Mouse (Mus musculus) lung, embryonic 16.5 days (tissue): ENCODE results near the gene Tec. TPM values are rescaled to one million over a fixed set of nuclear protein-coding genes. Genes with fewer than 3 reads are reported as not detected.

Source experiments
- ATAC-seq: fragments of 200-750 bp; cut with Nextera tagmentation; 2 replicates; pipeline ENCODE4 v1.8.0; 2017; ENCODE audit warnings: low read depth, mild to moderate bottlenecking, moderate library complexity
- H3K27ac ChIP-seq: fragments of 300-500 bp; sonication (generic); 2 replicates; pipeline ENCODE4 v1.5.1; 2014; ENCODE audit warnings: mild to moderate bottlenecking, control low read depth, low read length
- H3K27me3 ChIP-seq: fragments of 300-500 bp; sonication (generic); 2 replicates; pipeline ENCODE4 v1.6.1; 2014; ENCODE audit warnings: low read depth, low read length, mixed read lengths; ENCODE audit not compliant: control insufficient read depth, insufficient read depth
- H3K36me3 ChIP-seq: fragments of 300-500 bp; sonication (generic); 2 replicates; pipeline ENCODE4 v1.6.1; 2014; ENCODE audit warnings: low read length; ENCODE audit not compliant: control insufficient read depth, insufficient read depth
- H3K4me1 ChIP-seq: fragments of 300-500 bp; sonication (generic); replicated peaks from 2 replicates; pipeline ENCODE4 v1.6.1; 2014; ENCODE audit warnings: low read length, mixed read lengths; ENCODE audit not compliant: control insufficient read depth, insufficient read depth
- H3K4me2 ChIP-seq: fragments of 300-500 bp; sonication (generic); 2 replicates; pipeline ENCODE4 v1.6.1; 2014; ENCODE audit warnings: low read depth, low read length, control low read depth
- H3K4me3 ChIP-seq: fragments of 300-500 bp; sonication (generic); 2 replicates; pipeline ENCODE4 v1.5.1; 2014; ENCODE audit warnings: mild to moderate bottlenecking, low read length, control low read depth
- H3K9ac ChIP-seq: fragments of 300-500 bp; sonication (generic); 2 replicates; pipeline ENCODE4 v1.6.1; 2014; ENCODE audit warnings: low read length, control low read depth
- H3K9me3 ChIP-seq: fragments of 300-500 bp; sonication (generic); 2 replicates; pipeline ENCODE4 v1.6.1; 2016; ENCODE audit warnings: low read length; ENCODE audit not compliant: control insufficient read depth
- WGBS: fragments of 180-500 bp; shearing (Covaris S2); extraction: QIAGEN DNeasy Blood & Tissue Kit; methylation state at CpG from one replicate; pipeline ENCODE4 v1.1.7; 2014; 5-methylcytosine and 5-hydroxymethylcytosine counted together
- polyA plus RNA-seq: library from polyadenylated mRNA; unstranded; fragments of >200 nt; fragmentation: Nextera tagmentation; extraction: Ambion mirVana; gene quantifications from 2 replicates; pipeline ENCODE4 v1.2.1, GENCODE M21; 2015

Gene Tec
- polyA plus RNA-seq, 1 experiment from 2014 or later, result 4.0 TPM

DNA sequence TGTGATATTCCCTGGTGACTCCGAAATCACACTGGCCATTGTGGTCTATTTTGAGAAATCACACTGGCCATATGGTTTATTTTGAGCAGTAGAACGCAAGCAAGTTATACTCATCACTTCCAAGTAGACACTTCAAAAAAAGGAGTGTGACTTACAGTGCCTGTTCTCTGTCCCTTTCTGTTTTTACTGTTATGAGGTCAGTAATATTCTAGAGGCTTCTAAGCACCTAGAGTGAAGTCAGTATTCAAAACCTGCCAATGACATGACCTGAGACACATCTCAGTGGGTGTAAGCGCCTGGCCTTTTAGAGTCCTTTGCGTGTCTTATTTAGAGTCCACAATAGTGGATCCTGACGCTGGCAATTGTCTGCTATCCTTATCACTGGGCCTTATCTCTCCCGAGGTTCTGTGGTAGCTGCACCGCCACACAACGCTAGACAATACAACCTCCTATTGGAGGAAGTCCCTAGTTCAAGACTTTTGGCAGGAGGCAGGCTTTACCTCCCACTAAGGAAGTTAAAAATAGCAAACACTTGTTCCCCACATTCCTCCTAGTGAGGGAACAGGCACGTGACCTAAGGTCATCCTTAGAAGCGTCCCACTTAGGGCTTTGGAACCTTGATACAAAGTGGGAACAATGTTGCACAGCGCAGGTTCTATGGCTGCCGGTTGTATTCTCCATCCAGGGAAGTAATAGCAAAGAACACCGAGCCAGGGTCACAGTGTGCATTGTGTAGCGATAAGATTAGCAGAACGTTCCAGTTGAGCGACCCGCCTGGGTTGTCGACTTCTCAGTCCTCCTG lies 28.4 kb upstream of the Tec start:
- H3K27ac ChIP-seq, result no peak overlapping the region
- 0 out of 2 replicates have a peak, but pooled peaks cover 7% of the 10 kb centered on the region for H3K4me1 ChIP-seq
- H3K27me3 ChIP-seq, result no peaks in the 10 kb centered on the region
- H3K4me2 ChIP-seq, result no peak overlapping the region
- no peak overlapping the region for H3K4me3 ChIP-seq
- WGBS, result 55% methylated on average over 18 of the region's 18 CpGs
- ATAC-seq, result 0 out of 2 replicates have a peak, but pooled peaks have one; percentile 15
- no peaks in the 10 kb centered on the region for H3K36me3 ChIP-seq
- H3K9me3 ChIP-seq, result no peaks in the 10 kb centered on the region
- H3K9ac ChIP-seq, result no peak overlapping the region

DNA sequence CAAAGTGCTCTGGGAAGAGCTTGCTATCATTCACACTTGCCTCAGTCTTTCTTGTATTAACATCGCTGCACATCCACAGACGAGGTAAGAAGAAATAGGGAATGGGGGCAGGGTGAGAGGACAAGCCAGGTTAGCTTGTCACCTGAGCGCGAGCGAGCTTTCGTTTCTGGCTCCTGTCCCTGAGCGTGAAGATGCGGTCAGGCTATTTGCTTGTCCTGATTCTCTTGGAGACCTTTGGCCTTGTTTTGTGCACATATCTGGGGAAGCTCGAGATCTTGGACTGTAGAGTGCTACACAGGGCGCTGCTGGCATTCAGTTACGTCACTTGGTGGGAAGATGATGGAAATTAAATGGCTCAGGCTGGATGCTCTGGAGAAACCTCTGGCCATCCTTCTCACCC lies 27.0 kb upstream of the Tec start:
- Histone ChIP-seq H3K4me2 (no peak overlapping the region), H3K9me3 (no peaks in the 10 kb centered on the region), H3K9ac (no peak overlapping the region), H3K36me3 (no peaks in the 10 kb centered on the region), H3K4me1 (0 out of 2 replicates have a peak, but pooled peaks cover 7% of the 10 kb centered on the region), H3K27me3 (no peaks in the 10 kb centered on the region), H3K4me3 (no peak overlapping the region), H3K27ac (no peak overlapping the region)
- whole genome bisulfite sequencing, result 83% methylated on average over 11 of the region's 11 CpGs
- no peak for ATAC-seq

DNA sequence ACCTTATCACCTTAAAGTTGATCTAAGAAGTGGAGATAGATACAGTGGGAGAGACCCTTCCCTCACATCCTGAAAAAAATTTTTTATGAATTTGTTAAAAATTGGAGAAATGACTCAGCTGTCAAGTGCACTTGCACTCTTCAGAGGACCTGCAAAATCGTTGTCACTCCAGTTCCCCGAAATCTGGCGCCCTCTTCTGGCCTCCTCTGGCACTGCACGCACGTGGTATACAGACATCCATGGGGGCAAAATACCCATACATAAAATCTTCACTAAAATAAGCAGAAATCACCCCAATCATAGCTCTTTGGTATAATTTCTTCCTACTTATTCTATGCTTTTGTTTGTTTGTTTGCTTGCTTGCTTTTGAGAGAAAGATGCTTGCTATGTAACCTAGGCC lies 25.7 kb upstream of the Tec start:
- Histone ChIP-seq H3K9ac (no peak overlapping the region), H3K9me3 (no peaks in the 10 kb centered on the region), H3K4me1 (0 out of 2 replicates have a peak, but pooled peaks cover 7% of the 10 kb centered on the region), H3K36me3 (no peaks in the 10 kb centered on the region), H3K4me2 (no peak overlapping the region), H3K27me3 (no peaks in the 10 kb centered on the region), H3K4me3 (no peak overlapping the region), H3K27ac (no peak overlapping the region)
- no peak for ATAC-seq
- 58% methylated on average over 5 of the region's 5 CpGs for WGBS

DNA sequence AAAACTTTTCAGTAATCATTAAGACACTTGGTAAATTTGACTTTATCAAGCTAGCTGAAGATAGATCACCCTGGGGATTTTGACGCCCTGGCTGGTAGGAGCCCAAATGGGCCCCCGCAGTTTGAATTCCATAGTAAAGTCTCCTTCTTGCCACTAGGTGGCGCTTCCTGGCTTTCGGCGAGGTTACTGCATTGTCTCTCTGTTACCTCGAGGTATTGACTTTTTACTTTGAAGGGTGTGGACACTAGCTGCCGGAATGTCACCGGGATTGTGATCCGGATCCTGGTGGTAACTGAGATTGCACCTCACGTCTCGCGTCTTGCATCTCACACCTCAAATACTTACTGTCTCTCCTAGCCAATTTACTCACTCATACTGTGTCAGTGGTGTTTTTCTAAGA lies 23.3 kb upstream of the Tec start:
- 3% methylated on average over 12 of the region's 12 CpGs for WGBS
- H3K27ac ChIP-seq, result no peak overlapping the region
- H3K9me3 ChIP-seq, result no peaks in the 10 kb centered on the region
- ATAC-seq, result peak; percentile 74
- no peak overlapping the region for H3K4me2 ChIP-seq
- H3K4me1 ChIP-seq, result no peaks in the 10 kb centered on the region
- H3K4me3 ChIP-seq, result no peak overlapping the region
- H3K9ac ChIP-seq, result no peak overlapping the region
- H3K36me3 ChIP-seq, result no peaks in the 10 kb centered on the region
- no peaks in the 10 kb centered on the region for H3K27me3 ChIP-seq

DNA sequence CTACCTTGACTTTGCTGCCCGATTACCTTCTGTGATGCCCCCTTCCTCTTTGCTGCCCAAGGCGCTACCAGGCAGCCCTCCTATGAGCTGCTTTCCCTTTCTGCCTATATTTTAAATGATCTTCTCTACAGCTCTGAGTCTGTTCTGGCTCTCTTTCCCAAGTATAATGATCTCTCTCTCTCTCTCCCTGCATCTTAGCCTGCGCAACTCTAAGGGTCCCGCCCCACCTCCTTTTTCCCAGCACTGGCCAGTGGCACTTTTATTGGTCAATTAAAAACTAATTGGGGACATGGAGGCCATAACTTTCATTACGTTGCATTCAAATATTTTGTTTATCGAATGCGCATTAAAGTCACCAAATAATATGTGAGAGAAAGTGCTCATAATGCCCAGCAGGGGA lies 20.0 kb upstream of the Tec start:
- no peak overlapping the region for H3K9ac ChIP-seq
- no peaks in the 10 kb centered on the region for H3K4me1 ChIP-seq
- H3K4me2 ChIP-seq, result no peak overlapping the region
- no peaks in the 10 kb centered on the region for H3K9me3 ChIP-seq
- H3K27ac ChIP-seq, result no peak overlapping the region
- no peaks in the 10 kb centered on the region for H3K27me3 ChIP-seq
- whole genome bisulfite sequencing, result 87% methylated on average over 7 of the region's 7 CpGs
- H3K36me3 ChIP-seq, result no peaks in the 10 kb centered on the region
- H3K4me3 ChIP-seq, result no peak overlapping the region
- ATAC-seq, result no peak

DNA sequence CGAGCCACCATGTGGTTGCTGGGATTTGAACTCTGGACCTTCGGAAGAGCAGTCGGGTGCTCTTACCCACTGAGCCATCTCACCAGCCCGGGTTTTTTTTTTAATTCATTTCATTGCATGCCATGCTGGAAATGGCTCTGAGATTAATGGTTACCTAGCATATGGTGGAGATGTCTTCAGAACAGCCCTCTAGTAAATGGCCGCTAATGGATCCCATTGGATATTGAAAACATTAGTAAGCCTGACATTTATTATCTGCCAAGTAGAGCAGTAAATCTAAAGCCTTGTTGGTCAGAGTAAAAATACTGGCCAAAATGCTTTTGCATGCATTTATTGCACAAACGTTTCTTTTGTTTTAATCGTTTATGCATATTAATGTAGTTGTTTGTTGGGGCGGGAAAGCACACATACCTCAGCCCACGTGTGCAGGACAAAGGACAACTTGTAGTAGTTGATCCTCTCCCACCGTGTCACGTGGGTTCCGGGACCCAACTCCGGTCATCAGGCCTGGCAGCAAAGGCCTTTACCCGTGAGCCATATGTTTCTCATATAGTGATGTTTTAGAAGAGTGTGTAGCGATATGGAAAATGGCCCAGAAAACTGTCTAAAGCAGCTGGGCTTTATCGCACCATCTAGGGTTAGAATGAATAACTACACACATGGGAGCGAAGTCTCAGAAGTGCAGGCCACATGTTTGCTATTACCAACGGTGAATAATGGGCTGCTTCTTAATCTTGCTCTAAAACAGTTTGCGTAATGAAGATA lies 18.4 kb upstream of the Tec start:
- Histone ChIP-seq H3K9me3 (no peaks in the 10 kb centered on the region), H3K27me3 (no peaks in the 10 kb centered on the region), H3K4me1 (no peaks in the 10 kb centered on the region), H3K36me3 (no peaks in the 10 kb centered on the region), H3K4me2 (no peak overlapping the region), H3K9ac (no peak overlapping the region), H3K27ac (no peak overlapping the region), H3K4me3 (no peak overlapping the region)
- peak; percentile 71; the same call in 1 of the 2 replicates for ATAC-seq
- 63% methylated on average over 18 of the region's 19 CpGs for WGBS

DNA sequence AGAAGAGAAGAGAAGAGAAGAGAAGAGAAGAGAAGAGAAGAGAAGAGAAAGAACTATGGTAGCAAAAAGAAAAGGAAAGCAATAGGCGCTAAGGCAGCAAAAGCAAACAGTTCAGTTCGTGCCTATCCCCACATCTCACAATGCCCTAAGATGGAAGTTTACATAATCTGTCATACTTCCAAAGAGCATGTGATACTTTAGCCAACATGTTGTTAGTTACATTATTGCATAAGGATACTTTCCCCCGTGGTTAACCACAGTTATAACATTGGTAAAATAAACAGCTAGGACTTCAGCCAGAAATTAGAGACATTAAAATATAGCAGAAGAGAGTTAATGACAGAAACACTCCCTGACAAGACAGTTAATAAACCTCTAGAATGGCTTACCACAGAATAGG lies 15.4 kb upstream of the Tec start:
- Histone ChIP-seq H3K27me3 (no peaks in the 10 kb centered on the region), H3K4me3 (no peak overlapping the region), H3K9ac (no peak overlapping the region), H3K4me1 (no peaks in the 10 kb centered on the region), H3K4me2 (no peak overlapping the region), H3K36me3 (no peaks in the 10 kb centered on the region), H3K27ac (no peak overlapping the region), H3K9me3 (no peaks in the 10 kb centered on the region)
- ATAC-seq, result no peak
- 44% methylated on average over 3 of the region's 3 CpGs for WGBS

DNA sequence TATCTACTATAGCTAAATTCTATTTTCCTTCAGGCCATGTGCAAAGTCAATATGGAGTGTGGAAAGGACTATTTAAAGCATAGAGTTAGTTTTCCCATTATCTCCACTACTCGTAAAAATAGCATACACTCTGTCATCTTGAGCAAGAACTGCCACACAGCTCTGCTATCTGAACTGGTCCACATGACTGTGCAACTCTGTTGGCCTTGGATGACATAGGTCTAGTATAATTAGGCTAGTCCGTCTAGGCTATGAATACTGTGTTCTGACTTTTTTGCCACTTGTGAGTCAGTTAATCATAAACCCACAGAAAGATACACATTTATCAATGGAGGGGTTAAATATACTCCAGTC lies 14.1 kb upstream of the Tec start:
- no peak overlapping the region for H3K27ac ChIP-seq
- no peak overlapping the region for H3K4me3 ChIP-seq
- H3K9ac ChIP-seq, result no peak overlapping the region
- no peaks in the 10 kb centered on the region for H3K4me1 ChIP-seq
- no peak for ATAC-seq
- H3K4me2 ChIP-seq, result no peak overlapping the region
- no peaks in the 10 kb centered on the region for H3K9me3 ChIP-seq
- WGBS, result 50% methylated on average over 2 of the region's 2 CpGs
- no peaks in the 10 kb centered on the region for H3K27me3 ChIP-seq
- H3K36me3 ChIP-seq, result no peaks in the 10 kb centered on the region

DNA sequence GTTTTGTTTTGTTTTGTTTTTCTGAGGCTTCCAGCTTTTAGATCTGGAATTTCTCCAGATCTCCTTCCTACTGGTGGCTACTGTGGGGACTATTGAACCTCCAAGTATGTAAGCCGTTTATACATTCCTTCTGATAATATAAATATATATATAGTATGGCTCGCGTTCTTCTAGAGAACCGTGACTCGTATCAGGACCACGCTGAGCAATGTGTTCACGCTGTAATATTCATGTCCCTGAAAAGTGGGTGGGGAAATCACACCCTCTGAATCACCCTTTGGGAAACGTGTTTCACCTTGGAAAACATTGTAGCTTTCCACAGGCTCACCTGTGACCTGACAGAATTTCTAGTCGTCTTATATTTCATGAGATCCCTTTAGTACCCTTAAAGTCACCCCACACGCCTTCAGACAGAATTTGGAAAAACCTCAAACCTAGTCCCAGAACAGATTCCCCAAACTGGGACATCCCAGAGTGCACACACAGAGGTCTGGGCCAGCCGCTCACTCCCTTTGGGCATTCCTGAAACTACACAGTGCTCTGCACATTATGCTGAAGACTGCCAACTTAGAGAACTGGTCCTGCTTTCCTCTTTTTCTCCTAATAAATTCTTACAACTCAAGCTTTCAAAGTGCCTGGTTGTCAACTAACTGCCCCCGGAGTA lies 13.6 kb upstream of the Tec start:
- no peak for ATAC-seq
- H3K9me3 ChIP-seq, result no peaks in the 10 kb centered on the region
- H3K27me3 ChIP-seq, result no peaks in the 10 kb centered on the region
- no peaks in the 10 kb centered on the region for H3K36me3 ChIP-seq
- H3K27ac ChIP-seq, result no peak overlapping the region
- no peak overlapping the region for H3K4me3 ChIP-seq
- no peaks in the 10 kb centered on the region for H3K4me1 ChIP-seq
- H3K9ac ChIP-seq, result no peak overlapping the region
- H3K4me2 ChIP-seq, result no peak overlapping the region
- 55% methylated on average over 12 of the region's 12 CpGs for WGBS
